Mouse (Mus musculus): Measurements from ENCODE around the gene Ciapin1. TPM values are rescaled to one million over a fixed set of nuclear protein-coding genes. Genes with fewer than 3 reads are reported as not detected.
"Not testable (repeated sequence)": the region's sequence is repeated elsewhere in the genome, so short reads cannot be mapped to it uniquely, and the experiment has no call there.

Ciapin1 gene
- polyA plus RNA-seq, 2 experiments: 55.2 to 84.3 TPM

DNA sequence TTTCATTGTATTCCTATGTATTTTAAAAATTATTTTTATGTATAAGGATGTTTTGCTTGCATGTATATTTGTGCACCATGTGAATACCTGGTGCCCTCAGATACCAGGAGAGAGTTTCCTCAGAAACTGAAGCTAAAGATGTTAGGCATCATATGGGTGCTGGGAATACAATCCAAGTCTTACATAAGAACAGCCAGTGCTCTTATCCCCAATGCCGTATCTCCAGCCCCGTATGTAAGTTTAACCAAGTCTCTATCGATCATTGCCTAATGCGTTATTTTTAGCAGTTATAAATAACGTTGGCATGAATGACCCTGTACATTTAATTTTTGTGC, 18.8 kb upstream of the Ciapin1 start:
- no peak overlapping the region for H3K4me2 ChIP-seq (replicated peaks; ENCODE audit: low read depth, low read length, severe bottlenecking)

DNA sequence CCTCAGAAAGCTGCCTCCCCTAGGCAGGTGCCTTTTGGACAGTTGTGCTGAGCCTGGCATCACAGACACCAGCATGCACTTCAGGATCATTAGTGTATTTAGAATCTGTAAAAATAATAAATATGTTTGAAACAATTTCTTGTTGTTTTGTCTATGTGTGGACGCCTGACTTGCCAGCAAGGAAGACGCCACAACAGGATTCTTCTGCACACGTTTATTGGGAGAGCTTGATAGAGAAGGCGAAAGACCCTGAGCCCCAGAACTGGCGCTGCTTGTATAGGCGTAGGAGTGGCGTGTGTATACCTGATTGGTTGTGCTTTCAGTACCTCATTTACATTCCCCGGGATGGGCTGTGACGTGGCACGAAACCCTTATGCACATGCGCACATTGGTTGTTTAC, 16.6 kb upstream of the Ciapin1 start:
- ATAC-seq (ENCODE audit: low FRiP score, low read depth); H3K27ac ChIP-seq (replicated peaks; ENCODE audit: low read depth, low read length); H3K4me2 ChIP-seq (replicated peaks; ENCODE audit: low read depth, low read length, severe bottlenecking); H3K27me3 ChIP-seq (ENCODE audit: control insufficient read depth, insufficient read depth, low read length); H3K4me3 ChIP-seq (replicated peaks; ENCODE audit: low read length); H3K9me3 ChIP-seq (ENCODE audit: control insufficient read depth, low read length); DNase-seq (ENCODE audit: low spot score); H3K4me1 ChIP-seq (ENCODE audit: control insufficient read depth, insufficient read depth, low read length); H3K9ac ChIP-seq (ENCODE audit: low read depth, low read length, severe bottlenecking): not testable (repeated sequence)
- WGBS: 90% methylated on average over 11 of the region's 11 CpGs
- peaks cover 53% of the 10 kb centered on the region for H3K36me3 ChIP-seq (ENCODE audit: control insufficient read depth, insufficient read depth, low read length)

More for the DNA sequence above, 18.8 kb upstream of the Ciapin1 start:
- peak overlapping the region; percentile 91; the same call in 1 of the 2 replicates for H3K9ac ChIP-seq (ENCODE audit: low read depth, low read length, severe bottlenecking)
- ATAC-seq (ENCODE audit: low FRiP score, low read depth) (0 out of 2 replicates have a peak, but pooled peaks have one; percentile 4), DNase-seq (ENCODE audit: low spot score) (no peak)
- TF ChIP-seq POLR2A (IDR thresholded peaks at IDR 0.05; ENCODE audit: borderline replicate concordance, extremely low read depth, insufficient read depth, insufficient read length): no peak
- no peaks in the 10 kb centered on the region for H3K27me3 ChIP-seq (ENCODE audit: control insufficient read depth, insufficient read depth, low read length)
- no peaks in the 10 kb centered on the region for H3K9me3 ChIP-seq (ENCODE audit: control insufficient read depth, low read length)
- peak overlapping the region; percentile 91 for H3K4me3 ChIP-seq (replicated peaks; ENCODE audit: low read length)
- no peak overlapping the region for H3K27ac ChIP-seq (replicated peaks; ENCODE audit: low read depth, low read length)
- H3K36me3 ChIP-seq (ENCODE audit: control insufficient read depth, insufficient read depth, low read length): peaks cover 49% of the 10 kb centered on the region
- WGBS: 33% methylated on average over 5 of the region's 5 CpGs
- peaks cover 4% of the 10 kb centered on the region; the same call in 1 of the 2 replicates for H3K4me1 ChIP-seq (ENCODE audit: control insufficient read depth, insufficient read depth, low read length)

DNA sequence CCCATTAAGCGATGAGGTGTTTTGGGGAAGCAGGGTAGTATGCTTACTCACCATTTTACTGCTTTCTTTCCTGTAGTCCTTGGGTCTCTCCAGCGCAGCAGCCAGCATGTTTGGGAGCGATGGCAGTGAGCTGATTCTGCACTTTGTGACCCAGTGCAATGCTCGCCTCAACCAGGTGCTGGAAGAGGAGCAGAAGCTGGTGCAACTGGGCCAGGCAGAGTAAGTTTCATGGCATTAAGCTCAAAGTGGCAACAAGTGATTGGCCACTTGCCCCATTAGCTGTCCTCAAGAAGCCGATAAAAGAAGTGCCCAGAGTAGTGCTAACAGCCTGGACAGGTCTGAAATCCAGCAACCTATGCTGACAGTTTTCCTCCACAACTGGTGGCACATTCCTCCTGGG, 11.9 kb upstream of the Ciapin1 start:
- ATAC-seq (ENCODE audit: low FRiP score, low read depth) (no peak), DNase-seq (ENCODE audit: low spot score) (no peak)
- Histone ChIP-seq H3K4me1 (ENCODE audit: control insufficient read depth, insufficient read depth, low read length) (no peaks in the 10 kb centered on the region), H3K9ac (ENCODE audit: low read depth, low read length, severe bottlenecking) (no peak overlapping the region), H3K27me3 (ENCODE audit: control insufficient read depth, insufficient read depth, low read length) (no peaks in the 10 kb centered on the region), H3K4me2 (replicated peaks; ENCODE audit: low read depth, low read length, severe bottlenecking) (no peak overlapping the region), H3K9me3 (ENCODE audit: control insufficient read depth, low read length) (no peaks in the 10 kb centered on the region), H3K36me3 (ENCODE audit: control insufficient read depth, insufficient read depth, low read length) (peaks cover 78% of the 10 kb centered on the region), H3K4me3 (replicated peaks; ENCODE audit: low read length) (no peak overlapping the region), H3K27ac (replicated peaks; ENCODE audit: low read depth, low read length) (no peak overlapping the region)
- 89% methylated on average over 5 of the region's 5 CpGs for WGBS
- no peak for TF ChIP-seq POLR2A (IDR thresholded peaks at IDR 0.05; ENCODE audit: borderline replicate concordance, extremely low read depth, insufficient read depth, insufficient read length)

DNA sequence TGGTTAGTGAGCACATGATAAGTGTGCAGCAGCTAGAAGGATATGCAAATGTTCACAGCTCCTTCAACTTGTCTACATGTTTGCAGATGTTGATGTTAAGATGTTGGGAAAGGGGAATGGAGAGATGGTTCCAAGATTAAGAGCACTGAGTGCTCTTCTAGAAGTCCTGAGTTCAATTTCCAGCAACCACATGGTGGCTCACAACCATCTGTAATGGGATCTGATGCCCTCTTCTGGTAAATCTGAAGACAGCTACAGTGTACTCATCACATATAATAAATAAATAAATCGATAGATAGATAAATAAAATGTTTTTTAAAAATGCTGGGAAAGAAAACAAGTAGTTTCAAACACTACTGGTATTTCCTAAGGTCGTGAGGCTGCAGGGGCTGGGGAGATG, 3.0 kb upstream of the Ciapin1 start:
- peaks cover 33% of the 10 kb centered on the region for H3K36me3 ChIP-seq (ENCODE audit: control insufficient read depth, insufficient read depth, low read length)
- ATAC-seq (ENCODE audit: low FRiP score, low read depth): no peak
- H3K27me3 ChIP-seq (ENCODE audit: control insufficient read depth, insufficient read depth, low read length): no peaks in the 10 kb centered on the region
- no peak overlapping the region for H3K4me3 ChIP-seq (replicated peaks; ENCODE audit: low read length)
- TF ChIP-seq POLR2A (IDR thresholded peaks at IDR 0.05; ENCODE audit: borderline replicate concordance, extremely low read depth, insufficient read depth, insufficient read length): no peak
- peaks cover 8% of the 10 kb centered on the region; the same call in 1 of the 2 replicates for H3K4me1 ChIP-seq (ENCODE audit: control insufficient read depth, insufficient read depth, low read length)
- H3K4me2 ChIP-seq (replicated peaks; ENCODE audit: low read depth, low read length, severe bottlenecking): no peak overlapping the region
- WGBS: 44% methylated on average over 2 of the region's 2 CpGs
- H3K27ac ChIP-seq (replicated peaks; ENCODE audit: low read depth, low read length): no peak overlapping the region
- no peak overlapping the region for H3K9ac ChIP-seq (ENCODE audit: low read depth, low read length, severe bottlenecking)
- no peaks in the 10 kb centered on the region for H3K9me3 ChIP-seq (ENCODE audit: control insufficient read depth, low read length)
- no peak for DNase-seq (ENCODE audit: low spot score)

DNA sequence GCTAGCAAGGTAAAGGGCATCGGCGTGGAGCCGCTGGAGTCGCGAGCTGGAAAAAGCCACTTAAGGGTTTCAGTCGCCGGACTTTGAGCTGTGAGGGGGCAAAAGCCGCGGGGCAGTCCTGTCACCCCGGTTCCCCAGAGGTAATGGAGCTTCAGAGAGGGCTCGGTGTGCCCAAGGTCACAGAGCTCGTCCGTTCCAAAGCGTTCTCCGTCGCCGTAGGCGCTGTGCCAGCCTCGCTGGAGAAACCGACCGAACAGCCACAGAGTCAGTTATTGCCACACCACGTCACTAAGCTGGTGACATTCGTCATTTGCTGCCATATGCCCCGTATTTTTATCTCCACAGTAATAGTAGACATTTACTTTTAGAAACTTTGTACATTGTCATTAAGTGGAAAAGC, 442 bp upstream of the Ciapin1 start:
- DNase-seq (ENCODE audit: low spot score) (peak; percentile 24), ATAC-seq (ENCODE audit: low FRiP score, low read depth) (peak; percentile 38)
- H3K27ac ChIP-seq (replicated peaks; ENCODE audit: low read depth, low read length): peak overlapping the region; percentile 91
- H3K27me3 ChIP-seq (ENCODE audit: control insufficient read depth, insufficient read depth, low read length): no peaks in the 10 kb centered on the region
- H3K9ac ChIP-seq (ENCODE audit: low read depth, low read length, severe bottlenecking): peak overlapping the region; percentile 93
- peak overlapping the region; percentile 66 for H3K4me2 ChIP-seq (replicated peaks; ENCODE audit: low read depth, low read length, severe bottlenecking)
- peak overlapping the region; percentile 94 for H3K4me3 ChIP-seq (replicated peaks; ENCODE audit: low read length)
- peaks cover 8% of the 10 kb centered on the region; the same call in 1 of the 2 replicates for H3K4me1 ChIP-seq (ENCODE audit: control insufficient read depth, insufficient read depth, low read length)
- WGBS: under 1% methylated on average over 24 of the region's 24 CpGs
- TF ChIP-seq POLR2A (IDR thresholded peaks at IDR 0.05; ENCODE audit: borderline replicate concordance, extremely low read depth, insufficient read depth, insufficient read length): no peak
- H3K36me3 ChIP-seq (ENCODE audit: control insufficient read depth, insufficient read depth, low read length): peaks cover 7% of the 10 kb centered on the region; the same call in 1 of the 2 replicates
- H3K9me3 ChIP-seq (ENCODE audit: control insufficient read depth, low read length): no peaks in the 10 kb centered on the region
